Mouse (Mus musculus) erythroblast, embryonic 14.5 days (primary cell): Measurements from ENCODE around the gene Cldn2.

Experiments used
- GATA1 ChIP-seq: IDR thresholded peaks from 2 replicates; pipeline ENCODE4 v1.6.1; 2012; ENCODE audit warnings: low read length, inconsistent platforms, mixed read lengths
- TAL1 ChIP-seq: IDR thresholded peaks from 3 replicates; pipeline ENCODE4 v1.6.1; 2012; ENCODE audit warnings: low read length, inconsistent platforms, mixed read lengths

GRCm38 (mm10) chrX:139775084-139775612 lies 25.5 kb upstream of the Cldn2 start:
- TF ChIP-seq GATA1 (no peak), TAL1 (no peak)
